Mouse (Mus musculus): ENCODE results near the gene Pkn3. TPM values are rescaled to one million over a fixed set of nuclear protein-coding genes. Genes with fewer than 3 reads are reported as not detected.
A peak's percentile ranks its signal among the peaks of the same experiment; 100 is the strongest.

The Pkn3 gene
- polyA plus RNA-seq, 1 experiment, result 8.8 TPM

DNA sequence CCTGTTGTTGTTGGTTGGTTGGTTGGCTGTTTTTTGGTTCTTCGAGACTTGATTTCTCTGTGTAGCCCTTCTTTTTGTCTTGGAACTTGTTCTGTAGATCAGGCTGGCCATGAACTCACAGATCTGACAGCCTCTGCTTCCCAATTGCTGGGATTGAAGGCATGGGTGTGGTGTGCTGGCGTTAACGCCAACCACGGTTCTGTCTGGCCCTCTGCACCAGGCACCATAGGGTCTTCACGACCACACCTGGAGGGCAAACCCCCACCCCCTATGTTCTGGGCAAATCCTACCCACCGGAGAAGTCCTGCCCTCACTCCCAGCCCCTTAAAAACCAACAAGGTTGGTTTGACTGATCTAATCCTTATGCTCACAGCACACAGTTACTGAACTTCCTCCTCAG, 525 bp upstream of the Pkn3 start:
- Histone ChIP-seq H3K36me3 (ENCODE audit: control insufficient read depth, insufficient read depth, low read length) (no peaks in the 10 kb centered on the region), H3K4me3 (ENCODE audit: control insufficient read depth, insufficient read depth, low read length) (no peak overlapping the region), H3K27ac (ENCODE audit: control insufficient read depth, insufficient read depth, low read length) (no peak overlapping the region), H3K4me1 (replicated peaks; ENCODE audit: control insufficient read depth, insufficient read depth, low read length) (peaks cover 14% of the 10 kb centered on the region), H3K27me3 (ENCODE audit: control insufficient read depth, insufficient read depth, low read length) (no peaks in the 10 kb centered on the region)
- 70% methylated on average over 6 of the region's 6 CpGs for whole genome bisulfite sequencing
- TF ChIP-seq POLR2A (IDR thresholded peaks at IDR 0.05; ENCODE audit: control insufficient read depth, extremely low read depth, insufficient read depth, low read length, poor library complexity) (no peak), CTCF (IDR thresholded peaks at IDR 0.05; ENCODE audit: borderline replicate concordance, control insufficient read depth, extremely low read depth, insufficient read depth, low read length, poor library complexity) (no peak)
- no peak for DNase-seq

DNA sequence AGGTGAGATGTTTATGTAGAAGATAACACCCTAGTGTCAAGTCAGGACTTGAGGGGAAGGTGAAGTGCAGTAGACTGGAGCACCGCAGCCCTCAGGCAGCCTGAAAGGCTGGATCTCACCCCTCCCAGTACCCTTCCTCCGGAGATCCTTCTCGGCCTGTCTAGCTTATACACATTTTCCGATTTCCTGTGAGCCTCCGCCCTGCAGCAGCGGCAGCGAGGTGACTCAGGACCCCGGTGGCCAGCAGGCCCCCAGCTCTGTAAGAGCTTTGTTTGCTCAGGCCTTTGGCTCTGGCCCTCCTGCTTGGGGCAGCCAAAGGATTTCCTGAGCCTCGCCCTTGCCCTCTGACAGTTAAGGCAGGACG, 847 bp downstream of the Pkn3 start:
- H3K4me3 ChIP-seq (ENCODE audit: control insufficient read depth, insufficient read depth, low read length), result no peak overlapping the region
- TF ChIP-seq CTCF (IDR thresholded peaks at IDR 0.05; ENCODE audit: borderline replicate concordance, control insufficient read depth, extremely low read depth, insufficient read depth, low read length, poor library complexity) (peak; percentile 37; the same call in 1 of the 2 replicates), POLR2A (IDR thresholded peaks at IDR 0.05; ENCODE audit: control insufficient read depth, extremely low read depth, insufficient read depth, low read length, poor library complexity) (no peak)

DNA sequence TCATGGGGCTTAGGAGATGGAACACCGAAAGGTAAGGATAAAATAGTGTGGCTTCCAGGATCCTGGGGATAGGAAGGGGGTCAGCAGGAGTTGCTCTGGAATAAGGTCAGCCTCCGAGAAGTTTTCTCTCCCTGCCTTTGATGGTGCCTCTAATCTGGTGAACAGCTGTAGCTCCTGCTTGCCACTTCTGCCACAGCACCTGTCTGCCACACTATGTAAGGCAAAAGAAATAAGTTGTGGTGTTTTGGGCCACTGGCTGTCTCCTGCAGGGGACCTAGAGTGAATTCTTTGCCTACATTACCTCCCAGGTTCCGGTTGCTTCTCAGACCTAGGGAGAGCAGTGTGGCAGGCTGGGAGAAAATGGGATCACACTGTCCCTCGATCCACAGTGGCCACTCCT, 1.3 kb downstream of the Pkn3 start:
- peak overlapping the region; percentile 21; the same call in 1 of the 2 replicates for H3K27ac ChIP-seq (ENCODE audit: control insufficient read depth, insufficient read depth, low read length)

More for the DNA sequence above, 847 bp downstream of the Pkn3 start:
- Histone ChIP-seq H3K27ac (ENCODE audit: control insufficient read depth, insufficient read depth, low read length) (peak overlapping the region; percentile 21; the same call in 1 of the 2 replicates), H3K36me3 (ENCODE audit: control insufficient read depth, insufficient read depth, low read length) (no peaks in the 10 kb centered on the region), H3K27me3 (ENCODE audit: control insufficient read depth, insufficient read depth, low read length) (no peaks in the 10 kb centered on the region), H3K4me1 (replicated peaks; ENCODE audit: control insufficient read depth, insufficient read depth, low read length) (peaks cover 14% of the 10 kb centered on the region)
- no peak for DNase-seq
- WGBS, result 28% methylated on average over 10 of the region's 10 CpGs

DNA sequence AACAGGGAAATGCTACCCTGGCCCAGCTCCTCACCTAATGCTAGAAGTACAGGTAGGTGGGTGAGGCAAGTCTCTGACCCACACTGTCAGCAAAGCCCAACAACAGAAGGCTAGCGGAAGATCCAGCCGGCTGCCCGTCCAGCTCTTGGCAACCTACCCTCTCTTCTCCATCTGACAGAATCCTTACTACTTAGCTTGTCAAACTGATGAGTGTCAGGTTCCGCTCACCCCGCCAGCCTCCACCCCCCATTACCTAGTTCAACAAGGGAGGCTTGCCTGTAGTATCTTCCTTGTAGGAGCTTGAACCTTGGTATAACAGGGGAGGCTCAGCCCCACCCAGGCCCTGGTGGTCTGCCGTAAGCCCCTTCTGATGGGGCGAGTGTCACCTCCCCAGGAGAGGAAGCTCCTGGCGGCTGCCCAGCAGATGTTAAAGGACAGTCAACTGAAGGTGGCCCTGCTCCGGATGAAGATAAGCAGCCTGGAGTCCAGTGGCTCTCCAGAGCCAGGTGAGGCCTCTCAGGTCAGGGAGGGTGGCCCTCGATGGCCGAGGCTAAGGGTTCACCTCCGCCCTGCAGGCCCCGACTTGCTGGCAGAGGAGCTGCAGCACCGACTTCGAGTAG, 2.8 kb downstream of the Pkn3 start:
- WGBS, result 94% methylated on average over 15 of the region's 15 CpGs

More for the DNA sequence above, 1.3 kb downstream of the Pkn3 start:
- Histone ChIP-seq H3K36me3 (ENCODE audit: control insufficient read depth, insufficient read depth, low read length) (no peaks in the 10 kb centered on the region), H3K27me3 (ENCODE audit: control insufficient read depth, insufficient read depth, low read length) (no peaks in the 10 kb centered on the region), H3K4me1 (replicated peaks; ENCODE audit: control insufficient read depth, insufficient read depth, low read length) (peaks cover 14% of the 10 kb centered on the region), H3K4me3 (ENCODE audit: control insufficient read depth, insufficient read depth, low read length) (no peak overlapping the region)
- TF ChIP-seq CTCF (IDR thresholded peaks at IDR 0.05; ENCODE audit: borderline replicate concordance, control insufficient read depth, extremely low read depth, insufficient read depth, low read length, poor library complexity) (no peak), POLR2A (IDR thresholded peaks at IDR 0.05; ENCODE audit: control insufficient read depth, extremely low read depth, insufficient read depth, low read length, poor library complexity) (no peak)
- no peak for DNase-seq
- 82% methylated on average over 4 of the region's 4 CpGs for WGBS

DNA sequence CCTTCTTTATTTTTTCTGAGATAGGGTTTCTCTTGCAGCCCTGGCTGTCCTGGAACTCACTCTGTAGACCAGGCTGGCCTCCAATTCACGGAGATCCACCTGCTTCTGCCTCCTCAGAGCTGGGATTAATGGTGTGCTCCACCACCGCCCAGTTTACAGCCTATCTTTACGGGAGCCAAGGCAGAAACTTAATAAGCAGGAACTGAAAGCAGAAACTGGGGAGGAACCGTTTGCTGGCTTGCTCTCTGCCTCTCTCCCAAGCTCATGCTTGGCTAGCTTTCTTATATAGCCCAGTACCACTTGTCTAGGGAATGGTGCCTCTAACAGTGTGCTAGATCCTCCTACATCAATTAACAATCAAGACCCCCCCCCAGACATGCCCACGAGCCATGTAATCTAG, 6.6 kb downstream of the Pkn3 start:
- H3K36me3 ChIP-seq (ENCODE audit: control insufficient read depth, insufficient read depth, low read length), result no peaks in the 10 kb centered on the region
- no peaks in the 10 kb centered on the region for H3K27me3 ChIP-seq (ENCODE audit: control insufficient read depth, insufficient read depth, low read length)
- DNase-seq, result no peak
- TF ChIP-seq POLR2A (IDR thresholded peaks at IDR 0.05; ENCODE audit: control insufficient read depth, extremely low read depth, insufficient read depth, low read length, poor library complexity) (no peak), CTCF (IDR thresholded peaks at IDR 0.05; ENCODE audit: borderline replicate concordance, control insufficient read depth, extremely low read depth, insufficient read depth, low read length, poor library complexity) (no peak)
- 0 out of 2 replicates have a peak, but pooled peaks cover 5% of the 10 kb centered on the region for H3K4me1 ChIP-seq (replicated peaks; ENCODE audit: control insufficient read depth, insufficient read depth, low read length)
- 87% methylated on average over 5 of the region's 5 CpGs for WGBS
- H3K4me3 ChIP-seq (ENCODE audit: control insufficient read depth, insufficient read depth, low read length), result no peak overlapping the region
- no peak overlapping the region for H3K27ac ChIP-seq (ENCODE audit: control insufficient read depth, insufficient read depth, low read length)

More for the DNA sequence above, 2.8 kb downstream of the Pkn3 start:
- Histone ChIP-seq H3K36me3 (ENCODE audit: control insufficient read depth, insufficient read depth, low read length) (no peaks in the 10 kb centered on the region), H3K27ac (ENCODE audit: control insufficient read depth, insufficient read depth, low read length) (no peak overlapping the region), H3K4me3 (ENCODE audit: control insufficient read depth, insufficient read depth, low read length) (no peak overlapping the region), H3K27me3 (ENCODE audit: control insufficient read depth, insufficient read depth, low read length) (no peaks in the 10 kb centered on the region), H3K4me1 (replicated peaks; ENCODE audit: control insufficient read depth, insufficient read depth, low read length) (peaks cover 17% of the 10 kb centered on the region)
- DNase-seq, result no peak
- TF ChIP-seq POLR2A (IDR thresholded peaks at IDR 0.05; ENCODE audit: control insufficient read depth, extremely low read depth, insufficient read depth, low read length, poor library complexity), result no peak
- no peak for TF ChIP-seq CTCF (IDR thresholded peaks at IDR 0.05; ENCODE audit: borderline replicate concordance, control insufficient read depth, extremely low read depth, insufficient read depth, low read length, poor library complexity)

DNA sequence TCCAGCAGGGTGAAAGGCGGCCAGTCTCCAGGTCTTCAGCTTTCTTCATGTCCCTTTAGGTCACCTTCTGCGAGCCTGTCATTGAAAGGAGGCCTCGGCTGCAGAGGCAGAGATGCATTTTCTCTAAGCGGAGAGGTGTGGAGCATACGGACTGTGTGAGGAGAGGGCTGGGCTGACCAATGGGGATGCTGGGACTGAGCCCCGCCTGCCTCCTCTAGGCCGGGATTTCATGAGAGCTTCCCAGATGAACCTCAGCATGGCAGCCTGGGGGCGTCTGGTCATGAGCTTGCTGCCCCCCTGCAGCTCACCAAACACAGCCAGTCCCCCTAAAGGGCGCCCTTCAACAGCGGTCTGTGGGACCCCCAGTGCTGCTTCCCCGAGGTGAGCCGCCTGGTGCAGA, 7.1 kb downstream of the Pkn3 start:
- 94% methylated on average over 12 of the region's 12 CpGs for WGBS
- Histone ChIP-seq H3K27ac (ENCODE audit: control insufficient read depth, insufficient read depth, low read length) (no peak overlapping the region), H3K27me3 (ENCODE audit: control insufficient read depth, insufficient read depth, low read length) (no peaks in the 10 kb centered on the region), H3K36me3 (ENCODE audit: control insufficient read depth, insufficient read depth, low read length) (no peaks in the 10 kb centered on the region), H3K4me3 (ENCODE audit: control insufficient read depth, insufficient read depth, low read length) (no peak overlapping the region), H3K4me1 (replicated peaks; ENCODE audit: control insufficient read depth, insufficient read depth, low read length) (0 out of 2 replicates have a peak, but pooled peaks cover 3% of the 10 kb centered on the region)
- no peak for TF ChIP-seq POLR2A (IDR thresholded peaks at IDR 0.05; ENCODE audit: control insufficient read depth, extremely low read depth, insufficient read depth, low read length, poor library complexity)
- TF ChIP-seq CTCF (IDR thresholded peaks at IDR 0.05; ENCODE audit: borderline replicate concordance, control insufficient read depth, extremely low read depth, insufficient read depth, low read length, poor library complexity), result no peak
- DNase-seq, result no peak

Measured in thymus, adult 2 months (tissue).